Mouse (Mus musculus) erythroblast, adult 5-6 weeks (primary cell): ENCODE measurements around the gene Yars. TPM values are rescaled to one million over a fixed set of nuclear protein-coding genes. Genes with fewer than 3 reads are reported as not detected.

Source experiments
- ATAC-seq: replicated peaks from 2 replicates; pipeline ENCODE4 v1.8.0; 2016; ENCODE audit warnings: moderate number of reproducible peaks, mild to moderate bottlenecking, moderate TSS enrichment, inconsistent platforms; ENCODE audit not compliant: poor library complexity, low FRiP score, severe bottlenecking
- total RNA-seq, 2 experiments: library from RNA; stranded (forward) in 1 of 2; stranded (reverse) in 1 of 2; fragments of 150-400 nt in 1 of 2; fragments of 200-764, 138-1000 nt in 1 of 2; gene quantifications; 2 replicates each; pipeline versions ENCODE4 v1.2.3 to v1.2.4; 2015 to 2017; ENCODE audit warnings: low replicate concordance in 2 of 2

Gene Yars
- total RNA-seq, 2 experiments from 2014 or later = 4.2 to 34.0 TPM

- ATAC-seq = no peak
Measured at GRCm38 (mm10) chr4:129226441-129226963, 36.9 kb downstream of the Yars start.

- no peak for ATAC-seq
Measured at GRCm38 (mm10) chr4:129227170-129227984, 37.8 kb downstream of the Yars start.

GRCm38 (mm10) chr4:129227985-129228381 lies 38.4 kb downstream of the Yars start:
- ATAC-seq = no peak

- no peak for ATAC-seq
Measured at GRCm38 (mm10) chr4:129230926-129231325, 41.4 kb downstream of the Yars start.

- ATAC-seq = no peak
Measured at GRCm38 (mm10) chr4:129231594-129232450, 42.3 kb downstream of the Yars start.

- no peak for ATAC-seq
Measured at GRCm38 (mm10) chr4:129232561-129233360, 43.2 kb downstream of the Yars start.

- ATAC-seq = peak; percentile 51
Measured at GRCm38 (mm10) chr4:129234488-129234887, 44.9 kb downstream of the Yars start.

GRCm38 (mm10) chr4:129235147-129235546 lies 45.6 kb downstream of the Yars start:
- ATAC-seq = no peak

- ATAC-seq = no peak
Measured at GRCm38 (mm10) chr4:129236236-129236813, 46.8 kb downstream of the Yars start.

- ATAC-seq = no peak
Measured at GRCm38 (mm10) chr4:129237843-129238441, 48.4 kb downstream of the Yars start.

GRCm38 (mm10) chr4:129238579-129239016 lies 49.0 kb downstream of the Yars start:
- no peak for ATAC-seq

- peak; percentile 62 for ATAC-seq
Measured at GRCm38 (mm10) chr4:129239075-129239474, 49.5 kb downstream of the Yars start.

- ATAC-seq = no peak
Measured at GRCm38 (mm10) chr4:129241898-129242297, 52.3 kb downstream of the Yars start.

- no peak for ATAC-seq
Measured at GRCm38 (mm10) chr4:129242327-129242726, 52.8 kb downstream of the Yars start.

- no peak for ATAC-seq
Measured at GRCm38 (mm10) chr4:129242761-129243160, 53.2 kb downstream of the Yars start.

- ATAC-seq = no peak
Measured at GRCm38 (mm10) chr4:129244802-129245201, 55.2 kb downstream of the Yars start.

GRCm38 (mm10) chr4:129246360-129247301 lies 57.1 kb downstream of the Yars start:
- no peak for ATAC-seq
